Mouse (Mus musculus): ENCODE data around the gene A530016L24Rik.

A530016L24Rik gene

GRCm38 (mm10) chr12:112503003-112503771, 13.9 kb downstream of the A530016L24Rik start:
- no peak for DNase-seq

DNA sequence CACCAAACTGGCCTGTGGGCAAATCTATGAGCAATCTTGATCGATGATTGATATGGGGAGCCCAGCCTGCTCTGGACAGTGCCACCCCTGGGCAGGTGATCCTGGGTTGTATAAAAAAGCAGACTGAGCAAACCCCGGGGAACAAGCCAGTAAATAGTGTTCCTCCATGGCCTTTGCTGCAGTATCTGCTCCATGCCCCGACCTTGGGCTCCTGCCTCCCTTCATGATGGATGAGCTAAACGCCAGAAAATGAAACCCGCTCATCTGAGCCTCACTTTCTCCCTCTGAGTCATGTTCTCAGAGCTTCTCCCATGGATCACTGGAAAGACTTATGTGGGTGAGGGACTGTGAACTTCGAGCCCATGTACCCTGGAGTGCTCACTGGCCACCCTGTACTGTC, 17.0 kb downstream of the A530016L24Rik start:
- DNase-seq = no peak

DNA sequence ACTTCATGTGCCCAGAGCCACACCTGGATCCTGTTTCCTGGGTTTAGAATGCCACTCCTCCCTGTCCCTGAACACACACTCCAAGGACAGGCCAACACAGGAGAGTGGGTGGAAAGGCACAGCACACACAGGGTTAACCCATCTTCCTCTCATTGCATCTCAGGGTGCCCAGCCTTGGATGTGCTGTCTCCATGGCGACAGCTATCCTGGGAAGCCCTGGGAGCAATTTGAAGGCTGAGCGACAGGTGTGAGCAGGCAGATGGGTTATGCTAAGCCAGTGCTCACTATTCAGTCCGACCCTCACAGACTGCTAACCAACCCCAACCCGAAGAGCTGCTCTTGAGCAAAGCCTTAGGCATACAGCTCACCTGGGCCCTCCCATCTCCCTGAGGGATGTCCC, 18.0 kb downstream of the A530016L24Rik start:
- DNase-seq = peak; percentile 30

GRCm38 (mm10) chr12:112507984-112508383, 18.7 kb downstream of the A530016L24Rik start:
- no peak for DNase-seq

DNA sequence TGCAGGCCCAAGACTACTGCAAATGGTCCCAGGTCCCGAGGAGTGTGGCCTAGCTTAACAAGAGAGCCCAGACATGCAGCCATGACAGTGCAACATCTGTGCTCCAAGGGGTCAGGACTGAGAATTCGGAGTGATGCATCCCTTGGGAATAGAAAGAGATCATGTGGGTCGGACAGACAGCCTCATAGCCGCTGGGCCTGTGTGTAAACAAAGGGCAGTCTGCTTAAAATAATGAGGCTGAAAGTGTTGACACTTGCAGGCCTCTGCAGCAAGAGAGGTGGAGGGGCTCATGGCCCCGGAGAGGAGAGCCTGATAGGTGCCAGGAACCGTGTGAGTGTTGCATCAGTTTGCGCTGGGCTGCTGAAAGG, 21.1 kb downstream of the A530016L24Rik start:
- no peak for DNase-seq

DNA sequence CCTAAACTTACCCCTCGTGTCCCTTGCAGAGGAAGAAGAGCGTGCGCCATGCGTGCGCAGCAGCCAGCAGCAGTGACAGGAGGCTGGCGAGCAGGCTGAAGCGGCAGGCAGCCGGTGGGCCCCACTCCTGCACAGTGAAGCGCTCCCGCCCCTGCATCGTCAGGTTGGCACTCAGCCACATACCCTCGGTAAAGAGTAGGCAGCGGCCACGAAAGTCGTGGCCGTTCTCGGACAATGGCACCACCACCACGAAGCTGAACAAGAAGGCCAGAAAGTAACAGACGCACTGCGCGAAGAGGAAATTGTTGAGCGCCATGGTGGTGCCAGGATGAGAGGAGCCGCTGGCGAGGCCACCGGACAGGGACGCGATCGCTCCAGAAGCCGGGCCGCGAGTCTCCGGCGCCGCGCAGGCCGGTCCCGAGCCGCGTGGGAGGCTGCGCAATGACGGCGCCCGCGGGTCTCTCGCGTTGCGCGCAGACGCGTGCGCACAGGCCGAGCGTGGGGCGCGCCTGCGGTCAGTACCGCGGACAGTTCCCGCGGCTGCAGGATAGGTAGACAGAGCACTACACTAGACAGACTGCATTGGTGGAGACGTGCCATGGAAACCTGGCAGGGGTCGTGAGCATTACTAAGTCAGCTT, 21.6 kb downstream of the A530016L24Rik start:
- DNase-seq = peak; percentile 81

DNA sequence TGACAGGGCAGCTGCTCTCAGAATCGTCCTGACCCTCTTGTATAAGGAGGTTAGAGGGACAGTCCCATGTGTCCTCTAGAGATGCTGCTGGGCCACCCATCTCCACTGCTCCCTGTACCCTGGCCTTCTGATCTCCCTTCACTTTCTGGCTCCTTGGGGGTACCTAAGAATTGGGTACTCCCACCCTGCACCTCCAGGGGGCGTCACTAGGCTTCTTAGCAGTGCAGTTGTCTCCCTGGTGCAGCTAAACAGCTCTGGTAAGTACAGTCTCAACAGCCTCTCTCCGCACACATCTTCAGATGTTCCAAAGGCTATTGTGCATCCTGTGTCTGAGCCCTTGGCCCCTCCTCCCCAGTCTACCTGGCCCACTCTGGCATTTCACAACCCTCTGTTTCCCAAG, 25.6 kb downstream of the A530016L24Rik start:
- DNase-seq = no peak

- no peak for DNase-seq
Measured at GRCm38 (mm10) chr12:112516697-112517337, 27.6 kb downstream of the A530016L24Rik start, which contains the start of gene Tmem179. Tmem179 (minus strand) TSS chr12:112516747.

- DNase-seq = no peak
Measured at GRCm38 (mm10) chr12:112518105-112518504, 28.9 kb downstream of the A530016L24Rik start.

- no peak for DNase-seq
Measured at GRCm38 (mm10) chr12:112533758-112534157, 44.5 kb downstream of the A530016L24Rik start.

GRCm38 (mm10) chr12:112537233-112537632, 48.0 kb downstream of the A530016L24Rik start:
- DNase-seq = no peak

GRCm38 (mm10) chr12:112538356-112538755, 49.1 kb downstream of the A530016L24Rik start:
- no peak for DNase-seq

GRCm38 (mm10) chr12:112539466-112539965, 50.3 kb downstream of the A530016L24Rik start:
- no peak for DNase-seq

DNA sequence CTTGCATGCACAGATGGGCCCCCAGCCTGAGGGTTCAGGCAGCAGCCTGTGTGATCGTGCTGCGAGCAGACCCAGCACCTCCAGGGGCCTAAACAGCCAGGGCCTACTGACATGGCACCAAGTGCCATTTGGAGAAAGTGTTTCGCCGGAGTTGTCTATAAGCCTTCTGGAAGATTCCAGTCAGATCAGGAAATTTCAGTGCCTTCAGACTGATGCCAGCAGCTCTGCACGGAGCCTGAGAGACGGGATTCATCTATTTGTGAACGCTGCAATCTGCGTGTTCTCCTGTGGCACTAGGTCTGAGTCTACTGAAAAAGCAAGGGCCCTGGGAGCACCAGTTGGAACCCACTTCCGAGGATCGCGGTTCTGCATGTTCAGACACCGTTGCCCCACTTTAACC, 51.1 kb downstream of the A530016L24Rik start:
- DNase-seq = no peak

DNA sequence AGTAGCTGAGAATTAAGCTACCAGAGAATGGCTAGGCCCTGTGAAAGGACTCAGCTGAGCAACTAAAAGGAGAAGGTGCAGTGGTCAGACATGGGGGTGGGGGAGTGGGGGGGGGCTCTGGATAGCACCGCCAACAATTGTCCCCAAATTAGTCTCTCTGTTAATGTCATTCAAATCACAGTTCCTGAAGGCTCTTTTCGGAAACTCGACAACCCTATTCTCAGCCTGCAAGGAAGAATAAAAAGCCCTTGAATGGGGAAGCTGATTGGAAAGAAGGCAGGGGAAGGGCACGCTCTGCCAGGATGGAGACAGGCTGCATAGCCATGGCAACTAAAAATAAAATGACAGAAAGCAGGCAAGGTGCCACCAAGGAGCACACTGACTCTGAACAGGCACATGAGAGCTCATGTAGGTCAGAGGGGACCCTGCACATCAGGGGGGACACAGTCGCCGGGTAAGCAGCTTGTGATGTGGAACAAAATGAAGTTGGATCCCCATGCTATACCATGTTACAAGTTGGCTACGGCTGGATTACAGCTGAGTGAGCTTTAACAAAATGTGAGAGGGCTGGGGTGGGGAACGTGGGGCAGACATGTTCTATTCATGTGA, 52.3 kb downstream of the A530016L24Rik start:
- peak; percentile 29 for DNase-seq

GRCm38 (mm10) chr12:112542257-112542919, 53.1 kb downstream of the A530016L24Rik start:
- no peak for DNase-seq

- DNase-seq = peak; percentile 89
Measured at GRCm38 (mm10) chr12:112542920-112543300, 53.7 kb downstream of the A530016L24Rik start.

GRCm38 (mm10) chr12:112543941-112544340, 54.7 kb downstream of the A530016L24Rik start:
- DNase-seq = no peak

GRCm38 (mm10) chr12:112544946-112545701, 55.9 kb downstream of the A530016L24Rik start:
- no peak for DNase-seq

DNA sequence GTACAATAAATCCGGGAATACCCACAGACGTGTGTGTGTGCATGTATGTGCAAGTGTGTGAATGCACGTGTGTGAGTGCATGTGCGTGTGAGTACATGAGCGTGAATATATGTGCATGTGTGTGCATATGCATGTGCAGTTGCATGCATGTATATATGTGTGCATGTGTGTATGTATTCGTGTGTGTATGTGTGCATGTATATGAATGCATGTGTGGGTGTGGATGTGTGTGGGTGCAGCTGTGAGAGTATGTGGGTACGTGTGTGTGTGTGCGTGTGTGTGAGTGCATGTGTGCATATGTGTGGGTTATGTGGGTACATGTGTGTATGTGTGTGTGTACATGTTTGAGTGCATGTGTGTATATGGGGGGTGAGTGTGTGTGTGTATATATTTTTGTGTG, 56.9 kb downstream of the A530016L24Rik start:
- no peak for DNase-seq

DNA sequence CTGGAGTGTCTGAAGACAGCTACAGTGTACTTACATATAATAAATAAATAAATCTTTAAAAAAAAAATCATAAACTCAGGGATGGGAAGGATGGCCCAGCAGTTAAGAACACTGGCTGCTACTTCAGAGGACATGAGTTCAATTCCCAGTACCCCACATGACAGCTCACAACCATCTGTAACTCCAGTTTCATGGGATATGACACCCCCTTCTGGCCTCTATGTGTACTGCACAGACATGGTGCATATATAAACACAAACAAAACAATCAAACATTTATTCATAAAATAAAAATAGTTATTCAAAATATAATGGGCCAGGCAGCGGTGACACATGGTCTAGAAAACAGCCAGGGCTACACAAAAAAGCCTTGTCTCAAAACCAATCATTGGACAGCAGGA, 60.0 kb downstream of the A530016L24Rik start:
- DNase-seq = no peak

Measured in right cerebral cortex, adult 18-20 months (tissue).